Mouse (Mus musculus): ENCODE measurements at regions not wholly inside any gene's neighbourhood (a gene's known extent, or its start where the extent isn't known, plus 50 kb on each side); places are given as distances from the start of the nearest gene placed in this dataset.

DNA sequence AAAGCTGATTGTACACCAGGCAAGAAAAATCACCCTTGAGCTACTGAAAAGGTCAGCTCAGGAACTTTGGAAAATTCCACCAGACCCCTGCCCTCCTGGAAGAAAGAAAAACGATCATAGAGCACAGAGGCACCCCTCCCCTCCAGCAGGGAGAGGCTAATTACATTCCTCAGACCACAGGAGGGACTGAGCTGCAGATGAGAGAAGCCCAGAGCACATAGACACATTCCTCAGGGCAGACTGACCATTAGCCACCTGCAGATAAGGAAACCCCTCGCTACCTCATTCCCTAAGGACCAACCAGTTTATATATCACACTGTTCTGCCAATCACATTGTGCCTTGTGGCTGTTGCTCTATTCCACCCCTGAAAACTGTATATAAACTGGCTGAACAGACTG is 230.3 kb downstream of the Parp8 start:
- ATAC-seq (replicated peaks) = no peak
- H3K27ac ChIP-seq (replicated peaks) = no peak overlapping the region

GRCm38 (mm10) chr13:116781616-116782015 is 243.7 kb downstream of the Parp8 start:
- no peaks in the 10 kb centered on the region for H3K36me3 ChIP-seq
- no peak overlapping the region for H3K9ac ChIP-seq (replicated peaks)
- no peaks in the 10 kb centered on the region for H3K9me3 ChIP-seq
- H3K4me3 ChIP-seq = no peak overlapping the region
- H3K27ac ChIP-seq (replicated peaks) = no peak overlapping the region
- H3K4me1 ChIP-seq = no peaks in the 10 kb centered on the region
- no peak overlapping the region for H3K4me2 ChIP-seq (replicated peaks)
- H3K27me3 ChIP-seq = no peaks in the 10 kb centered on the region
- ATAC-seq (replicated peaks) = no peak

More for the DNA sequence above, 230.3 kb downstream of the Parp8 start:
- H3K4me3 ChIP-seq = no peak overlapping the region
- H3K4me1 ChIP-seq = no peaks in the 10 kb centered on the region
- H3K9ac ChIP-seq (replicated peaks) = no peak overlapping the region
- H3K4me2 ChIP-seq (replicated peaks) = no peak overlapping the region
- H3K9me3 ChIP-seq = no peaks in the 10 kb centered on the region
- 37% methylated on average over 2 of the region's 2 CpGs for WGBS
- H3K27me3 ChIP-seq = no peaks in the 10 kb centered on the region
- H3K36me3 ChIP-seq = no peaks in the 10 kb centered on the region

DNA sequence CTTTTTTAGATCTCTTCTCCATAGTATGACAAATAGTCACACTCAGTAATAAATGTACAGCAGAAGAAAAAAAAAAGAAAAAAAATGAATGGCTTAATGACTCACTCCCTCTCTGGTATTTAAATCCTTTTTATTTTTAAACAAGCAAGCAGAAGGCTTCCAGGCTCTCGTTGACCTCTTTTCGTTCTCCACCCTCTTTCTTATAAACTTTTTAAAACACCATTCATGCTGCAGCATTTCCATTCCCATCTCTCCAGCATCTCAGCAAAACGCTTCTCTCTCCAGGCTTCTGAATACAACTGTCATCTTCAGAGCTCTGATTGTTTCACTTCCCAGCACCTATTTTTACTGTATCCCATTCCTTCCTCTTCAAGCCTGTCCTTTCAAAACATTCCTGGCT is 259.8 kb downstream of the Parp8 start:
- Histone ChIP-seq H3K4me3 (no peak overlapping the region), H3K9ac (replicated peaks) (no peak overlapping the region), H3K4me2 (replicated peaks) (no peak overlapping the region), H3K27me3 (no peaks in the 10 kb centered on the region), H3K27ac (replicated peaks) (no peak overlapping the region), H3K4me1 (no peaks in the 10 kb centered on the region), H3K36me3 (no peaks in the 10 kb centered on the region), H3K9me3 (no peaks in the 10 kb centered on the region)
- 79% methylated on average over 3 of the region's 3 CpGs for WGBS
- no peak for ATAC-seq (replicated peaks)

GRCm38 (mm10) chr13:116759912-116760311 is 265.4 kb downstream of the Parp8 start:
- no peaks in the 10 kb centered on the region for H3K4me1 ChIP-seq
- H3K27ac ChIP-seq (replicated peaks) = no peak overlapping the region
- no peaks in the 10 kb centered on the region for H3K36me3 ChIP-seq
- WGBS = 89% methylated on average over 2 of the region's 2 CpGs
- no peaks in the 10 kb centered on the region for H3K9me3 ChIP-seq
- no peak for ATAC-seq (replicated peaks)
- no peak overlapping the region for H3K9ac ChIP-seq (replicated peaks)
- H3K4me3 ChIP-seq = no peak overlapping the region
- no peaks in the 10 kb centered on the region for H3K27me3 ChIP-seq
- H3K4me2 ChIP-seq (replicated peaks) = no peak overlapping the region

DNA sequence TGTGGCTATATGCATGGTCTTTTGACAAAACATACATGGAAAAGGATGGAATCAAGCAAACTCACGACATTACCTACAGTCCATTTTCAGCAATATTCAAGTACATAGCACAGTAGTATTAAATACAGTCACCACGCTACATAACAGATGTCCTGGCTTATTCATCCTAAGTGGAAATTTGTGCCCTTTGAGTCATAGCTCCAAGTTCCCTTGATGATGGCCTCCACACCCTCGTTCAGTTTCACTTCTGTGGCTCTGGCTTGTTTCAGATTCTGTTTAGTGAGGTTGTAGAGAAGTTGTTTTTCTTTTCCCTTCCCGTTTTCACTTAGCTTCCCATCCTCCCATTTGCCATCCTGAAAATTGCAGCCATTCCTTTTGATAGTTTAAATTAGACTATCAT is 284.5 kb downstream of the Parp8 start:
- Histone ChIP-seq H3K4me2 (replicated peaks) (no peak overlapping the region), H3K9me3 (no peaks in the 10 kb centered on the region), H3K4me3 (no peak overlapping the region), H3K27me3 (no peaks in the 10 kb centered on the region), H3K9ac (replicated peaks) (no peak overlapping the region), H3K4me1 (no peaks in the 10 kb centered on the region), H3K27ac (replicated peaks) (no peak overlapping the region), H3K36me3 (no peaks in the 10 kb centered on the region)
- ATAC-seq (replicated peaks) = no peak
- WGBS = 85% methylated on average over 4 of the region's 4 CpGs

DNA sequence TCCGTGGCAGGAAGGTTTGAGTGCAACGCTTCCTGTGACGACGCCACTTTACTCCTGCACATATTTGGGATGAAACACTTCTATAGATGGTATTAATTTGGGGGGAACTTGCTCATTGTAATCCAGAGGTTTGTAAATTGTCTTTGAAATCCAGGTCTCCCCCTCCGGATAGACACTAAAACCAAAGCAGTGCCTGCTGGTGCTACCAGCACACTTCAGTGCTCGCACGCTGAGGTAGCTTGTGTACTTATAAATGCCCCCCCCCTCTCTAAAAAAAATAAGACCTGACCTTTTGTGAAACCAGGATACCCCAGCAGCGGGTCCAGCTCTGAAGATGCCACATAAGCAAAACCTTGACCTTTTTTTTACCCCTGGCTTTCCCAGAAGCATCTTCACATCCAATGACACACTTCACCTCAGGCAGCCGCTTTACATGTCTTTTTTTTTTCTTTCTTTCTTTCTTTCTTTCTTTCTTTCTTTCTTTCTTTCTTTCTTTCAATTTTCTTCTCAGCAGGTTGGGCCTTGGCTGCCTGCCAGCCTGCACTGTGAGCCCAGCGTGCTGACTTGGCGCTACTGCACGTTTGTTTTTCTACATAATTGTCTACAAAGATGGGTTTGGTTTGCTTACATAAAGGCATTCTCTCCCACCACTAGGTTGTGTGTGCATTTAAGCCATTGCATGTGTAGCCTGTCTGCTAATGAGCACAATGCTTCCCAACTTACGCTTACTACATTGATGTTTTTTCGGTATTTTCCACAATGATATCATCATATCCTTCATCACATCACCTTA is 301.8 kb downstream of the Parp8 start:
- ATAC-seq (replicated peaks) = 0 out of 2 replicates have a peak, but pooled peaks have one; percentile 53
- Histone ChIP-seq H3K36me3 (no peaks in the 10 kb centered on the region), H3K4me2 (replicated peaks) (no peak overlapping the region), H3K27me3 (no peaks in the 10 kb centered on the region), H3K9me3 (no peaks in the 10 kb centered on the region), H3K4me3 (no peak overlapping the region), H3K9ac (replicated peaks) (no peak overlapping the region), H3K4me1 (peaks cover 11% of the 10 kb centered on the region), H3K27ac (replicated peaks) (no peak overlapping the region)
- 38% methylated on average over 14 of the region's 14 CpGs for WGBS

DNA sequence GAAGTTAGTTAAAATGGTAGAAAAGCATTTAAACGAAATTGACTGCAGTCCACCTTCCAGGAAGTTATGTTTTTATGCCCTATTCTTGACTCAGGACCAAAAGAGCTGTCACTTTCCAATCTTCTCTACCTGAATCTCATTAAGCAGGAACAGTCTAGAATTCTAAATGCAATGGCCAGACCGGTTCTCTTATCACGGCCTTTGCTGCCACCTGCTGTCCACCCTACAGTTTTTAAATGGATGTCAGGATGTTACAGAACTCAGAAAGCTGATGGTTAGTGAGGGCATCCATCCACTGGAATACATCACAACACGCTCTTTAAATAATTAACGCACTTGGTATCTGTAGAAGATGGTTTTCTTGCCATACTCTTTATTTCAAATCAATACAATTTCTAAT is 310.5 kb downstream of the Parp8 start:
- WGBS = 17% methylated on average over 5 of the region's 5 CpGs
- Histone ChIP-seq H3K4me3 (no peak overlapping the region), H3K9ac (replicated peaks) (no peak overlapping the region), H3K36me3 (no peaks in the 10 kb centered on the region), H3K4me1 (peaks cover 14% of the 10 kb centered on the region), H3K9me3 (no peaks in the 10 kb centered on the region), H3K4me2 (replicated peaks) (no peak overlapping the region), H3K27me3 (peaks cover 34% of the 10 kb centered on the region), H3K27ac (replicated peaks) (no peak overlapping the region)
- ATAC-seq (replicated peaks) = 0 out of 2 replicates have a peak, but pooled peaks have one; percentile 21

DNA sequence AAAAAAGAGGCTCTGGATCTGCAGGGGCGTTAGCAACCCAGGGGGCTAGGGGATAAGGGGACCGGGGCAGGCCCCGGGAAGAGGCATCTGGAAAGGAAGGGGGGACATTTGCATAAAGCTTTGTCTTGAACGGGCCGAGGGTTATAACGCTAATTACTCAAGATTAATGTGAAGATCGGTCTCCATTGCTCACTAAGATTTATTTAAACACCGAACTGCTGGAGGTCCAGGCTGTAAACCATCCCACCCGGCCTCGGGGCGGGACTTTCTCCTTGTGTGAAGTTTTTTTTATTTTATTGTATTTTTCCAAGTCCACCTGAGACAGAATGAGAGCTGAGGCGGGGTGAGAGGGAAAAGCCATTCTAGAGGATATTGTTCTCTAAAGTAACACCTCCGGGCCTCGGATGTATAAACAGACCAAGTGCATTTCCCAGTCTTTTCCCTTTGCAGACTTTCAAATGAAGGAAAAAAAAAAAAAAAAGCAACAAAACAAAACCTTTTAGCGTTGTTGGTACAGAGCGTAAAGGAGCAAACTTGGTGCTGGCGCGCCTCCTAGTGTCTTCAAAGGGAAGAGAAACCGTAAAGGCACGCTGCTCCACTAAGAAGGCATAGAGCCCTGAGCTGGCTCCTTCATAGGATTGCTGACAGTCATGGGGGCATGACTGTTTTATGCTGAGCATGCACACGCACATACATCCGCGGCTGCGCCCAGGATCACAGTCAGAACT is 313.3 kb downstream of the Parp8 start:
- Histone ChIP-seq H3K4me2 (replicated peaks) (peak overlapping the region; percentile 55), H3K36me3 (no peaks in the 10 kb centered on the region), H3K4me3 (peak overlapping the region; percentile 31), H3K27ac (replicated peaks) (peak overlapping the region; percentile 41), H3K4me1 (peaks cover 31% of the 10 kb centered on the region), H3K9ac (replicated peaks) (peak overlapping the region; percentile 27; the same call in 1 of the 2 replicates), H3K9me3 (no peaks in the 10 kb centered on the region), H3K27me3 (peaks cover 45% of the 10 kb centered on the region)
- under 1% methylated on average over 24 of the region's 24 CpGs for WGBS
- ATAC-seq (replicated peaks) = peak; percentile 90

GRCm38 (mm10) chr13:116711148-116711865 is 314.0 kb downstream of the Parp8 start:
- Histone ChIP-seq H3K9me3 (no peaks in the 10 kb centered on the region), H3K9ac (replicated peaks) (peak overlapping the region; percentile 27; the same call in 1 of the 2 replicates), H3K4me1 (peaks cover 31% of the 10 kb centered on the region), H3K36me3 (no peaks in the 10 kb centered on the region), H3K4me2 (replicated peaks) (peak overlapping the region; percentile 55), H3K4me3 (peak overlapping the region; percentile 31), H3K27ac (replicated peaks) (peak overlapping the region; percentile 41), H3K27me3 (peaks cover 49% of the 10 kb centered on the region)
- WGBS = 2% methylated on average over 22 of the region's 22 CpGs
- peak; percentile 53 for ATAC-seq (replicated peaks)

GRCm38 (mm10) chr13:116709671-116710070 is 315.7 kb downstream of the Parp8 start:
- Histone ChIP-seq H3K27ac (replicated peaks) (no peak overlapping the region), H3K27me3 (peaks cover 58% of the 10 kb centered on the region), H3K4me1 (peaks cover 43% of the 10 kb centered on the region), H3K9me3 (no peaks in the 10 kb centered on the region), H3K9ac (replicated peaks) (no peak overlapping the region), H3K36me3 (no peaks in the 10 kb centered on the region), H3K4me2 (replicated peaks) (no peak overlapping the region; the same call in 1 of the 2 replicates), H3K4me3 (no peak overlapping the region)
- WGBS = 31% methylated on average over 7 of the region's 7 CpGs
- no peak for ATAC-seq (replicated peaks)

DNA sequence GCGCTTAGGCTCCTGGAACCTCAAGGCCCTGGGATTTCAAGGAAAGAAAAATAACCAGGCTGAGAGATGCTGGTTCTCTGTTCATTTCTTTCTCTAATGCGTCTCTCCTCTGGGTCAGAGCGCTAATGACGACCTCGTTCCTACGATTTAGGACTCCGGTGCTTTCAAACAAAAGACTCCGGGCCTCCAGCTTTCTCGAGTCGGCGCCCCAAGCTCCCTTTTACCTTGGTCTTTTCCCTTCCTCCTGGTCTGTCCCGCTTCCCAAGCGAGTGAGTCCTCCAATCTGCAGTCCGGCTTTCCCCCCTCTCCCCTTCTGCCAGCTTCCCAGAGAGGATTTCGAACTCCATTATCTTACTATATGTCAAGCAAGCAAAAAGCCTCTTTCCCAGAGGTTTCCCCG is 316.5 kb downstream of the Parp8 start:
- ATAC-seq (replicated peaks) = no peak
- Histone ChIP-seq H3K36me3 (no peaks in the 10 kb centered on the region), H3K4me1 (peaks cover 43% of the 10 kb centered on the region), H3K27ac (replicated peaks) (peak overlapping the region; percentile 56), H3K27me3 (peaks cover 61% of the 10 kb centered on the region), H3K9me3 (no peaks in the 10 kb centered on the region), H3K4me3 (peak overlapping the region; percentile 16), H3K4me2 (replicated peaks) (peak overlapping the region; percentile 33), H3K9ac (replicated peaks) (peak overlapping the region; percentile 8; the same call in 1 of the 2 replicates)
- WGBS = 2% methylated on average over 16 of the region's 16 CpGs

DNA sequence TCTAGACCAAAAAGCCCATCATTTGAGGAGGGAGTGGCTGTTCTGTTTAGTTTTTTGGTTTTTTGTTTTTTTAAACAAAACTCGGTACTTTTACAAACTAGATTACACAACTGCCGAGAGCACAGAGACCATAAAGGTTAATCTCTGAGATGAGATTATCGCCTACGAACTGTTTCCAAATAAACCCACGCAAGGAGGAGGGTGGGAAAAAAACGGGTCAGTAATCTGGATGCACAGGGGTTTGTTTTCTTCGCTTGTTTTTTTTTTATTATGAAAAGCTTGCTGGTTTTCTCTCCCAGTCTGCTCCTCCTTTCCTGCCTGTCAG is 316.9 kb downstream of the Parp8 start:
- peaks cover 43% of the 10 kb centered on the region for H3K4me1 ChIP-seq
- peak overlapping the region; percentile 33 for H3K4me2 ChIP-seq (replicated peaks)
- 4% methylated on average over 7 of the region's 7 CpGs for WGBS
- H3K9ac ChIP-seq (replicated peaks) = no peak overlapping the region; the same call in 1 of the 2 replicates
- H3K36me3 ChIP-seq = no peaks in the 10 kb centered on the region
- H3K9me3 ChIP-seq = no peaks in the 10 kb centered on the region
- no peak for ATAC-seq (replicated peaks)
- peak overlapping the region; percentile 16 for H3K4me3 ChIP-seq
- H3K27ac ChIP-seq (replicated peaks) = peak overlapping the region; percentile 56
- H3K27me3 ChIP-seq = peaks cover 61% of the 10 kb centered on the region
